Mouse (Mus musculus): ENCODE results near the gene Rerg. TPM values are rescaled to one million over a fixed set of nuclear protein-coding genes. Genes with fewer than 3 reads are reported as not detected.
A peak's percentile ranks its signal among the peaks of the same experiment; 100 is the strongest.

The Rerg gene
- polyA plus RNA-seq, 2 experiments from 2014 or later = not detected

- ATAC-seq = no peak
Observed at GRCm38 (mm10) chr6:137126861-137127260, 43.4 kb downstream of the Rerg start.

- no peak for ATAC-seq
Observed at GRCm38 (mm10) chr6:137126224-137126623, 44.1 kb downstream of the Rerg start.

GRCm38 (mm10) chr6:137125433-137125832 lies 44.9 kb downstream of the Rerg start:
- no peak for ATAC-seq

GRCm38 (mm10) chr6:137125006-137125405 lies 45.3 kb downstream of the Rerg start:
- no peak for ATAC-seq

- no peak for ATAC-seq
Observed at GRCm38 (mm10) chr6:137116849-137117473, 53.3 kb downstream of the Rerg start.

- no peak for ATAC-seq
Observed at GRCm38 (mm10) chr6:137114859-137115258, 55.4 kb downstream of the Rerg start.

- ATAC-seq = no peak
Observed at GRCm38 (mm10) chr6:137111266-137111813, 59.0 kb downstream of the Rerg start.

- ATAC-seq = no peak
Observed at GRCm38 (mm10) chr6:137110778-137111174, 59.5 kb downstream of the Rerg start.

GRCm38 (mm10) chr6:137109811-137110777 lies 60.2 kb downstream of the Rerg start:
- ATAC-seq = no peak

- ATAC-seq = no peak
Observed at GRCm38 (mm10) chr6:137105285-137105684, 65.0 kb downstream of the Rerg start.

GRCm38 (mm10) chr6:137102662-137103179 lies 67.6 kb downstream of the Rerg start:
- peak; percentile 14 for ATAC-seq

GRCm38 (mm10) chr6:137101886-137102661 lies 68.2 kb downstream of the Rerg start:
- ATAC-seq = no peak

GRCm38 (mm10) chr6:137100259-137100658 lies 70.0 kb downstream of the Rerg start:
- ATAC-seq = no peak

GRCm38 (mm10) chr6:137098232-137099191 lies 71.8 kb downstream of the Rerg start:
- no peak for ATAC-seq

- no peak for ATAC-seq
Observed at GRCm38 (mm10) chr6:137094475-137094874, 75.8 kb downstream of the Rerg start.

- no peak for ATAC-seq
Observed at GRCm38 (mm10) chr6:137088469-137088868, 81.8 kb downstream of the Rerg start.

- ATAC-seq = no peak
Observed at GRCm38 (mm10) chr6:137087956-137088355, 82.3 kb downstream of the Rerg start.

GRCm38 (mm10) chr6:137087470-137087869 lies 82.8 kb downstream of the Rerg start:
- ATAC-seq = no peak

- no peak for ATAC-seq
Observed at GRCm38 (mm10) chr6:137079701-137080100, 90.6 kb downstream of the Rerg start.

GRCm38 (mm10) chr6:137076731-137077130 lies 93.6 kb downstream of the Rerg start:
- no peak for ATAC-seq

- ATAC-seq = no peak
Observed at GRCm38 (mm10) chr6:137076225-137076624, 94.1 kb downstream of the Rerg start.

All from CD4-positive, CD25-positive, alpha-beta regulatory T cell, adult 4 months (primary cell).